Mouse (Mus musculus) ES-E14 (cell line): ENCODE results near the gene Rad9b. TPM values are rescaled to one million over a fixed set of nuclear protein-coding genes. Genes with fewer than 3 reads are reported as not detected.

Source experiments
- DNase-seq: peaks from one replicate; pipeline ENCODE4 v3.0.0-alpha.2; 2013; ENCODE audit warnings: low read depth, low spot score
- H3K27ac ChIP-seq: 2 replicates; pipeline ENCODE4 v1.5.1; 2012; ENCODE audit warnings: low read depth, mild to moderate bottlenecking, low read length, moderate library complexity, mixed read lengths; ENCODE audit not compliant: poor library complexity, insufficient read depth, severe bottlenecking
- H3K36me3 ChIP-seq: 2 replicates; pipeline ENCODE4 v1.6.1; 2012; ENCODE audit warnings: mild to moderate bottlenecking, low read length, moderate library complexity, mixed read lengths; ENCODE audit not compliant: control insufficient read depth, poor library complexity, insufficient read depth, severe bottlenecking
- H3K4me1 ChIP-seq, 2 experiments: fragments of 150-350 bp in 1 of 2; sonication (generic) in 1 of 2; 2 replicates each; pipeline ENCODE4 v1.6.1; 2012; ENCODE audit warnings: low read length in 2 of 2, mild to moderate bottlenecking in 1 of 2, mixed read lengths in 1 of 2; ENCODE audit not compliant: control insufficient read depth in 2 of 2, insufficient read depth in 2 of 2, poor library complexity in 1 of 2
- H3K4me3 ChIP-seq, 2 experiments: fragments of 150-350 bp in 1 of 2; sonication (generic) in 1 of 2; 2 replicates each; pipeline ENCODE4 v1.5.1; 2012; ENCODE audit warnings: low read length in 2 of 2, low read depth in 1 of 2, mild to moderate bottlenecking in 1 of 2, mixed read lengths in 1 of 2; ENCODE audit not compliant: insufficient read depth in 1 of 2, poor library complexity in 1 of 2, severe bottlenecking in 1 of 2
- H3K9ac ChIP-seq: 2 replicates; pipeline ENCODE4 v1.6.1; 2012; ENCODE audit warnings: low read depth, mild to moderate bottlenecking, low read length, mixed read lengths; ENCODE audit not compliant: poor library complexity, insufficient read depth, severe bottlenecking
- H3K9me3 ChIP-seq: fragments of 150-350 bp; sonication (generic); 2 replicates; pipeline ENCODE4 v1.6.1; 2012; ENCODE audit warnings: low read depth, mild to moderate bottlenecking, low read length; ENCODE audit not compliant: control insufficient read depth, insufficient read depth
- CHD2 ChIP-seq: IDR thresholded peaks from 2 replicates; pipeline ENCODE4 v1.6.1; 2014; ENCODE audit warnings: mild to moderate bottlenecking, low read depth, low read length, inconsistent platforms
- HCFC1 ChIP-seq: IDR thresholded peaks from 2 replicates; pipeline ENCODE4 v1.6.1; 2012; ENCODE audit warnings: low read length, inconsistent platforms, borderline replicate concordance; ENCODE audit not compliant: insufficient read depth
- MAFK ChIP-seq: IDR thresholded peaks from 2 replicates; pipeline ENCODE4 v1.6.1; 2014; ENCODE audit warnings: mild to moderate bottlenecking, low read depth, low read length, inconsistent platforms; ENCODE audit not compliant: insufficient read depth
- ZC3H11A ChIP-seq: IDR thresholded peaks from 2 replicates; pipeline ENCODE4 v1.6.1; 2012; ENCODE audit warnings: low read depth, mild to moderate bottlenecking, inconsistent platforms, low read length, borderline replicate concordance
- ZNF384 ChIP-seq: IDR thresholded peaks from 2 replicates; pipeline ENCODE4 v1.6.1; 2012; ENCODE audit warnings: low read depth, low read length, inconsistent platforms
- in situ Hi-C, 2 experiments: fragments of 600-800 bp; cut with MboI; formaldehyde crosslinking; loops; one replicate each; pipeline ENCODE4 v1.15.1; 2025; ENCODE audit warnings: low sequenced_read_pairs in 2 of 2, inconsistent platforms in 1 of 2; ENCODE audit not compliant: unreplicated experiment in 2 of 2
- total RNA-seq: library from RNA; depleted of rRNA; stranded (reverse); fragments of 300-350 nt; gene quantifications from 2 replicates; pipeline ENCODE4 v1.2.3, GENCODE M21; 2012

The Rad9b gene
- total RNA-seq, 1 experiment: 20.5 TPM

GRCm38 (mm10) chr5:122354492-122355067 is 547 bp upstream of the Rad9b start:
- in situ Hi-C loops: no loop called here
- TF ChIP-seq CHD2 (no peak), HCFC1 (no peak; the same call in 1 of the 2 replicates), ZC3H11A (no peak), ZNF384 (no peak), MAFK (no peak)
- Histone ChIP-seq H3K4me3 (peak overlapping the region; percentile 96 to 99), H3K36me3 (peaks cover 2% of the 10 kb centered on the region; the same call in 1 of the 2 replicates), H3K9ac (peak overlapping the region; percentile 97), H3K4me1 (peaks cover 2% of the 10 kb centered on the region in 2 experiments; a peak in 1 of 4 replicates), H3K9me3 (no peaks in the 10 kb centered on the region), H3K27ac (peak overlapping the region; percentile 45)
- no peak for DNase-seq

GRCm38 (mm10) chr5:122345777-122346176 is 8.3 kb downstream of the Rad9b start:
- H3K9ac ChIP-seq: no peak overlapping the region
- H3K4me3 ChIP-seq: no peak overlapping the region
- in situ Hi-C loops: no loop called here
- H3K4me1 ChIP-seq: peaks cover 2 to 4% of the 10 kb centered on the region in 2 experiments; a peak in 1 of 4 replicates
- H3K27ac ChIP-seq: no peak overlapping the region
- no peak for DNase-seq
- no peaks in the 10 kb centered on the region for H3K36me3 ChIP-seq
- H3K9me3 ChIP-seq: no peaks in the 10 kb centered on the region
- TF ChIP-seq MAFK: no peak
- no peak for TF ChIP-seq ZC3H11A
- no peak for TF ChIP-seq CHD2
- no peak for TF ChIP-seq ZNF384
- no peak for TF ChIP-seq HCFC1

DNA sequence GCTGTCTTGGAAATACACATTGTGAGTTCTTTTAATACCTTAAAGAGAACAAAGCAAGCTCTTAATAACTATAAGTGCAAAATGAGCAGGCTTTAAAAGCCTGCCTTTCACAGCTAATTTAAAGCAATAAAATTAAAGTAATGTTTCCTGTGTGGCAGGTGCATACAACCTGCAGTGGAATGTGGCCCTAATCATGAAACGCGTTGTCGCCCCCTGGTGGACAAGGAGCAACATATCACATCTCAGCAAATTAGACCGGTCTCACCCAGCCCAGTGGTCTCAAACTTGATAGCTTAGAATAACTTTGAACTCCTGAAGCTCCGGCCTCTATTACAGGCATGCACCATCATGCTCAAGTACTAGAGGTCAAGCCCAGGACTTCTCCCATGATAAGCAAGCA is 9.8 kb downstream of the Rad9b start:
- in situ Hi-C loops: loop anchor here in 1 of 2 experiments (5.0 kb wide), 1 partner anchor 77 kb away; no protein-coding TSS in a partner anchor
- H3K4me1 ChIP-seq: peaks cover 2% of the 10 kb centered on the region in 2 experiments; a peak in 1 of 4 replicates
- no peak overlapping the region for H3K9ac ChIP-seq
- TF ChIP-seq CHD2: no peak
- TF ChIP-seq ZC3H11A: peak; percentile 89; the same call in 1 of the 2 replicates
- TF ChIP-seq MAFK: peak; percentile 50; the same call in 1 of the 2 replicates
- no peak overlapping the region for H3K4me3 ChIP-seq
- peak; percentile 79 for DNase-seq
- no peaks in the 10 kb centered on the region for H3K36me3 ChIP-seq
- no peaks in the 10 kb centered on the region for H3K9me3 ChIP-seq
- H3K27ac ChIP-seq: no peak overlapping the region

- no peak overlapping the region for H3K27ac ChIP-seq
- in situ Hi-C loops: loop anchor here in 1 of 2 experiments (5.0 kb wide), 1 partner anchor 76 kb away; no protein-coding TSS in a partner anchor
- no peak for DNase-seq
- H3K36me3 ChIP-seq: no peaks in the 10 kb centered on the region
- H3K4me1 ChIP-seq: peaks cover 2% of the 10 kb centered on the region in 2 experiments; a peak in 1 of 4 replicates
- H3K9me3 ChIP-seq: no peaks in the 10 kb centered on the region
- H3K9ac ChIP-seq: no peak overlapping the region
- TF ChIP-seq HCFC1: no peak
- TF ChIP-seq CHD2: no peak
- no peak for TF ChIP-seq ZNF384
- H3K4me3 ChIP-seq: no peak overlapping the region
Measured at GRCm38 (mm10) chr5:122343768-122344167, 10.3 kb downstream of the Rad9b start.

GRCm38 (mm10) chr5:122342874-122343273 is 11.2 kb downstream of the Rad9b start:
- no peaks in the 10 kb centered on the region for H3K36me3 ChIP-seq
- in situ Hi-C loops: loop anchor here in 1 of 2 experiments (5.0 kb wide), 1 partner anchor 76 kb away; no protein-coding TSS in a partner anchor
- no peak for DNase-seq
- H3K27ac ChIP-seq: no peak overlapping the region
- TF ChIP-seq ZC3H11A: no peak
- H3K4me1 ChIP-seq: peaks cover 2% of the 10 kb centered on the region in 2 experiments; a peak in 1 of 4 replicates
- no peak overlapping the region for H3K4me3 ChIP-seq
- no peak overlapping the region for H3K9ac ChIP-seq
- H3K9me3 ChIP-seq: no peaks in the 10 kb centered on the region
